Comparison of ENCODE assay signal across 11 mouse cellular contexts in genomic region chr12:105936812-105937530, GRCm38 (mm10).
A peak's percentile ranks its signal among the peaks of the same experiment; 100 is the strongest.
DNase-seq lines count a peak whose midpoint lies in the region; ATAC-seq and TF ChIP-seq lines count a peak whose summit lies in the region.
"Had no signal": no experiment of that assay in that cellular context is flagged by ENCODE, and none has a peak within 500 bp of the region (broad histone marks: within the 10 kb centered on the region; RNA-seq: fewer than 3 reads in every experiment).

No protein-coding gene starts in this region.

- H3K4me3 ChIP-seq in forebrain, embryonic 14.5 days (ENCODE audit: low read depth, low read length), result no peak overlapping the region
- no peak overlapping the region for H3K4me3 ChIP-seq in forebrain, embryonic 10.5 days
- H3K4me3 ChIP-seq in lung, adult 2 months (replicated peaks; ENCODE audit: extremely low read depth, low read depth, low read length), result no peak overlapping the region
- H3K4me3 ChIP-seq in embryonic facial prominence, embryonic 10.5 days, result no peak overlapping the region
- H3K4me3 ChIP-seq: myocyte had no signal

- no peak for TF ChIP-seq CTCF in lung, adult 2 months (IDR thresholded peaks at IDR 0.05; ENCODE audit: insufficient read depth, low read length)

- H3K4me2 ChIP-seq in forebrain, embryonic 14.5 days (ENCODE audit: low read length), result no peak overlapping the region

- DNase-seq in forebrain, embryonic 14.5 days (ENCODE audit: low spot score), result peak; percentile 32
- DNase-seq in forebrain, embryonic 10.5 days (ENCODE audit: extremely low spot score, low spot score), result no peak
- peak; percentile 11 for DNase-seq in lung, postnatal 25 days (ENCODE audit: low spot score)
- DNase-seq in lung, adult 2 months, result no peak
- peak; percentile 45 for DNase-seq in layer of hippocampus, adult 9-10 months (ENCODE audit: low spot score)
- DNase-seq in skeletal muscle tissue, adult 2 months (ENCODE audit: low read depth, low spot score), result peak; percentile 19
- DNase-seq in embryonic facial prominence, embryonic 10.5 days (ENCODE audit: low spot score), result no peak
- no peak for DNase-seq in MN1 (ENCODE audit: low spot score)
- DNase-seq: cerebellum, adult 11 months had no signal

- H3K27ac ChIP-seq in forebrain, embryonic 14.5 days (ENCODE audit: low read depth, low read length), result no peak overlapping the region
- H3K27ac ChIP-seq in forebrain, embryonic 10.5 days, result no peak overlapping the region
- H3K27ac ChIP-seq in embryonic facial prominence, embryonic 10.5 days (replicated peaks), result no peak overlapping the region
- H3K27ac ChIP-seq: hindbrain, postnatal 0 days had no signal

- H3K9ac ChIP-seq in forebrain, embryonic 14.5 days (ENCODE audit: low read length), result no peak overlapping the region

- peaks cover 8% of the 10 kb centered on the region for H3K4me1 ChIP-seq in forebrain, embryonic 14.5 days (ENCODE audit: control insufficient read depth, insufficient read depth, low read length)
- peaks cover 14% of the 10 kb centered on the region for H3K4me1 ChIP-seq in forebrain, embryonic 10.5 days
- no peaks in the 10 kb centered on the region for H3K4me1 ChIP-seq in lung, adult 2 months (ENCODE audit: control insufficient read depth, insufficient read depth, low read length)
- H3K4me1 ChIP-seq in embryonic facial prominence, embryonic 10.5 days, result peaks cover 25% of the 10 kb centered on the region

- 87% methylated on average over 18 of the region's 18 CpGs for WGBS in forebrain, embryonic 14.5 days
- WGBS in forebrain, embryonic 10.5 days, result 87% methylated on average over 18 of the region's 18 CpGs
- 61% methylated on average over 18 of the region's 18 CpGs for WGBS in lung, adult 2 months
- 87% methylated on average over 18 of the region's 18 CpGs for WGBS in embryonic facial prominence, embryonic 10.5 days

- H3K36me3 ChIP-seq in forebrain, embryonic 14.5 days (ENCODE audit: control insufficient read depth, insufficient read depth, low read length), result no peaks in the 10 kb centered on the region
- no peaks in the 10 kb centered on the region for H3K36me3 ChIP-seq in forebrain, embryonic 10.5 days (replicated peaks)
- no peaks in the 10 kb centered on the region for H3K36me3 ChIP-seq in embryonic facial prominence, embryonic 10.5 days (replicated peaks)

- TF ChIP-seq POLR2A in lung, adult 2 months (IDR thresholded peaks at IDR 0.05; ENCODE audit: borderline replicate concordance, extremely low read depth, low read depth, low read length), result no peak

- no peaks in the 10 kb centered on the region for H3K27me3 ChIP-seq in forebrain, embryonic 14.5 days (replicated peaks; ENCODE audit: control insufficient read depth, insufficient read depth, low read length)
- peaks cover 33% of the 10 kb centered on the region for H3K27me3 ChIP-seq in forebrain, embryonic 10.5 days (ENCODE audit: poor library complexity, severe bottlenecking)
- peaks cover 39% of the 10 kb centered on the region for H3K27me3 ChIP-seq in embryonic facial prominence, embryonic 10.5 days (replicated peaks; ENCODE audit: low read depth, poor library complexity, severe bottlenecking)

- no peaks in the 10 kb centered on the region for H3K9me3 ChIP-seq in forebrain, embryonic 14.5 days (replicated peaks; ENCODE audit: control insufficient read depth, low read length)
- no peaks in the 10 kb centered on the region; the same call in 1 of the 2 replicates for H3K9me3 ChIP-seq in forebrain, embryonic 10.5 days
- no peaks in the 10 kb centered on the region for H3K9me3 ChIP-seq in embryonic facial prominence, embryonic 10.5 days

- no peak for ATAC-seq in forebrain, embryonic 14.5 days
- ATAC-seq: hindbrain, postnatal 0 days had no signal

Comparison
In these comparisons a context has a peak if more than half of its experiments do, and no peak if none do; other contexts are left out.
1. DNase-seq: peak in forebrain, embryonic 14.5 days (single experiment), lung, postnatal 25 days (single experiment), layer of hippocampus, adult 9-10 months (single experiment) and skeletal muscle tissue, adult 2 months (single experiment); none in forebrain, embryonic 10.5 days (single experiment), lung, adult 2 months (single experiment), embryonic facial prominence, embryonic 10.5 days (single experiment) and MN1 (single experiment).